Mouse (Mus musculus) macrophage (primary cell): Measurements from ENCODE around the gene F2r. TPM values are rescaled to one million over a fixed set of nuclear protein-coding genes. Genes with fewer than 3 reads are reported as not detected.

Source experiments
- H3K27ac ChIP-seq: fragments of 350-480 bp; formaldehyde crosslinking; 2 replicates; pipeline ENCODE4 v1.9.0; 2021
- H3K36me3 ChIP-seq: fragments of 350-480 bp; formaldehyde crosslinking; 2 replicates; pipeline ENCODE4 v1.9.0; 2021; ENCODE audit errors: inconsistent target
- H3K4me3 ChIP-seq: fragments of 350-480 bp; formaldehyde crosslinking; 2 replicates; pipeline ENCODE4 v1.9.0; 2021; ENCODE audit errors: inconsistent target
- H3K79me2 ChIP-seq: fragments of 350-480 bp; formaldehyde crosslinking; 2 replicates; pipeline ENCODE4 v1.9.0; 2021; ENCODE audit errors: inconsistent target
- WGBS: methylation state at CpG from one replicate; pipeline ENCODE4 v1.1.7; 2026; ENCODE audit warnings: inconsistent platforms; ENCODE audit not compliant: missing documents; 5-methylcytosine and 5-hydroxymethylcytosine counted together
- polyA plus RNA-seq: library from polyadenylated mRNA; stranded (reverse); fragments of 250-400 nt; gene quantifications from 3 replicates; pipeline ENCODE4 v1.2.4, GENCODE M21; 2018; ENCODE audit warnings: inconsistent platforms

The F2r gene
- polyA plus RNA-seq, 1 experiment from 2014 or later = 0.65 TPM

GRCm38 (mm10) chr13:95640408-95640807 is 22.1 kb upstream of the F2r start:
- Histone ChIP-seq H3K79me2 (no peaks in the 10 kb centered on the region), H3K4me3 (no peak overlapping the region), H3K36me3 (peaks cover 37% of the 10 kb centered on the region), H3K27ac (no peak overlapping the region)
- WGBS = 89% methylated on average over 1 of the region's 1 CpGs

GRCm38 (mm10) chr13:95639336-95640116 is 21.2 kb upstream of the F2r start:
- no peak overlapping the region for H3K4me3 ChIP-seq
- 76% methylated on average over 15 of the region's 15 CpGs for WGBS
- no peak overlapping the region for H3K27ac ChIP-seq
- H3K36me3 ChIP-seq = peaks cover 33% of the 10 kb centered on the region
- H3K79me2 ChIP-seq = no peaks in the 10 kb centered on the region

- Histone ChIP-seq H3K79me2 (no peaks in the 10 kb centered on the region), H3K27ac (no peak overlapping the region), H3K36me3 (peaks cover 26% of the 10 kb centered on the region; the same call in 1 of the 2 replicates), H3K4me3 (no peak overlapping the region)
- 23% methylated on average over 5 of the region's 5 CpGs for WGBS
These were observed 20.6 kb upstream of the F2r start for GRCm38 (mm10) chr13:95638894-95639293.

- no peaks in the 10 kb centered on the region for H3K79me2 ChIP-seq
- WGBS = 88% methylated on average over 10 of the region's 10 CpGs
- no peak overlapping the region for H3K4me3 ChIP-seq
- H3K36me3 ChIP-seq = peaks cover 19% of the 10 kb centered on the region; the same call in 1 of the 2 replicates
- H3K27ac ChIP-seq = no peak overlapping the region
These were observed 19.4 kb upstream of the F2r start for GRCm38 (mm10) chr13:95637737-95638136.

- Histone ChIP-seq H3K36me3 (peaks cover 35% of the 10 kb centered on the region), H3K27ac (no peak overlapping the region), H3K4me3 (no peak overlapping the region), H3K79me2 (no peaks in the 10 kb centered on the region)
- WGBS = 90% methylated on average over 12 of the region's 12 CpGs
These were observed 17.0 kb upstream of the F2r start for GRCm38 (mm10) chr13:95635301-95635700.

GRCm38 (mm10) chr13:95634451-95634850 is 16.2 kb upstream of the F2r start:
- no peaks in the 10 kb centered on the region for H3K79me2 ChIP-seq
- peaks cover 41% of the 10 kb centered on the region for H3K36me3 ChIP-seq
- H3K27ac ChIP-seq = no peak overlapping the region
- H3K4me3 ChIP-seq = no peak overlapping the region
- 40% methylated on average over 2 of the region's 2 CpGs for WGBS

- 74% methylated on average over 2 of the region's 2 CpGs for WGBS
- H3K27ac ChIP-seq = no peak overlapping the region
- H3K36me3 ChIP-seq = peaks cover 51% of the 10 kb centered on the region
- H3K4me3 ChIP-seq = no peak overlapping the region
- H3K79me2 ChIP-seq = no peaks in the 10 kb centered on the region
These were observed 15.1 kb upstream of the F2r start for GRCm38 (mm10) chr13:95633384-95633783.

GRCm38 (mm10) chr13:95632144-95632543 is 13.9 kb upstream of the F2r start:
- Histone ChIP-seq H3K36me3 (peaks cover 54% of the 10 kb centered on the region), H3K79me2 (no peaks in the 10 kb centered on the region), H3K27ac (no peak overlapping the region), H3K4me3 (no peak overlapping the region)
- WGBS = 93% methylated on average over 6 of the region's 6 CpGs

- WGBS = 52% methylated on average over 2 of the region's 2 CpGs
- no peaks in the 10 kb centered on the region for H3K79me2 ChIP-seq
- peaks cover 51% of the 10 kb centered on the region for H3K36me3 ChIP-seq
- no peak overlapping the region for H3K4me3 ChIP-seq
- H3K27ac ChIP-seq = no peak overlapping the region
These were observed 12.5 kb upstream of the F2r start for GRCm38 (mm10) chr13:95630747-95631146.

- Histone ChIP-seq H3K36me3 (peaks cover 46% of the 10 kb centered on the region), H3K79me2 (no peaks in the 10 kb centered on the region), H3K4me3 (no peak overlapping the region), H3K27ac (no peak overlapping the region)
- 95% methylated on average over 10 of the region's 10 CpGs for WGBS
These were observed 11.5 kb upstream of the F2r start for GRCm38 (mm10) chr13:95629751-95630150.

- H3K36me3 ChIP-seq = peaks cover 33% of the 10 kb centered on the region
- WGBS = 91% methylated on average over 7 of the region's 7 CpGs
- no peaks in the 10 kb centered on the region for H3K79me2 ChIP-seq
- H3K4me3 ChIP-seq = no peak overlapping the region
- H3K27ac ChIP-seq = no peak overlapping the region
These were observed 8.4 kb upstream of the F2r start for GRCm38 (mm10) chr13:95626696-95627095.

- no peak overlapping the region for H3K4me3 ChIP-seq
- no peak overlapping the region for H3K27ac ChIP-seq
- peaks cover 6% of the 10 kb centered on the region; the same call in 1 of the 2 replicates for H3K36me3 ChIP-seq
- no peaks in the 10 kb centered on the region for H3K79me2 ChIP-seq
- 81% methylated on average over 3 of the region's 3 CpGs for WGBS
These were observed 4.8 kb upstream of the F2r start for GRCm38 (mm10) chr13:95623042-95623441.

- H3K36me3 ChIP-seq = no peaks in the 10 kb centered on the region
- H3K27ac ChIP-seq = no peak overlapping the region
- WGBS = 89% methylated on average over 3 of the region's 3 CpGs
- no peak overlapping the region for H3K4me3 ChIP-seq
- H3K79me2 ChIP-seq = no peaks in the 10 kb centered on the region
These were observed 3.3 kb upstream of the F2r start for GRCm38 (mm10) chr13:95621563-95621962.

- H3K27ac ChIP-seq = no peak overlapping the region
- H3K4me3 ChIP-seq = peak overlapping the region; percentile 16; the same call in 1 of the 2 replicates
- 24% methylated on average over 12 of the region's 13 CpGs for WGBS
- H3K36me3 ChIP-seq = no peaks in the 10 kb centered on the region
- no peaks in the 10 kb centered on the region for H3K79me2 ChIP-seq
These were observed 572 bp upstream of the F2r start for GRCm38 (mm10) chr13:95618859-95619258.

GRCm38 (mm10) chr13:95617671-95618171 is 566 bp downstream of the F2r start:
- no peak overlapping the region for H3K27ac ChIP-seq
- WGBS = 7% methylated on average over 21 of the region's 21 CpGs
- H3K79me2 ChIP-seq = no peaks in the 10 kb centered on the region
- no peaks in the 10 kb centered on the region for H3K36me3 ChIP-seq
- no peak overlapping the region; the same call in 1 of the 2 replicates for H3K4me3 ChIP-seq
